Mouse (Mus musculus) ovary, postnatal 36 days (tissue): ENCODE measurements around the gene Kmt5c.

ENCODE experiments used
- DNase-seq: peaks from one replicate; pipeline ENCODE4 v3.0.0; 2022; ENCODE audit warnings: low spot score, mixed read lengths

The Kmt5c gene

DNA sequence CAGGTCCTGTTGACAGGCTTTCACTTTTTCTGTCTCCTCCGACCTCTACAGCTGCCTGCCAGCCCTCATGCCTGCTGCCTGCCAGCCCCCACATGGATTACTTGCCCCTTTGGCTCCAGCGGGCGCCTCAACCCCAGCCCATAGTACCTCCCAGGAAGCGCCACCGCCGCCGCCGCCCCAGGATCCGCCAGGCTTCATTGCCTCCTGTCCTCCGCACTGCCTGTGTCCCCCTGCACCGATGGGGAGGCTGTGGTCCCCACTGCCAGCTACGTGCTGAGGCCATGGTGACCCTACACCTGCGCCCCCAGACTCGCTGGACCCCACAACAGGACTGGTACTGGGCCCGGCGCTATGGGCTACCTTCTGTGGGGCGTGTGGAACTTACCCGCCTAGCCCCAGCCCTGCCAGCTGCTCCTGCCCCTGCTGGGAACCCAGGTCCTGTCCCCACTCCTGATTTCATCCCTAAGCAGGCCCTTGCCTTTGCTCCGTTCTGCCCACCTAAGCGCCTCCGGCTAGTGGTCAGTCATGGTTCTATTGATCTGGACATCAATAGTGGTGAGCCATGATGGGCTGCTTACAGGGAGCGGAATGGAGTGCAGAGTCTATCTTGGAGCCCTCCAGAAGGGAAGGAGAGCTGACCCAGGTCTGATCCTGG, 6.5 kb downstream of the Kmt5c start:
- DNase-seq = no peak

DNA sequence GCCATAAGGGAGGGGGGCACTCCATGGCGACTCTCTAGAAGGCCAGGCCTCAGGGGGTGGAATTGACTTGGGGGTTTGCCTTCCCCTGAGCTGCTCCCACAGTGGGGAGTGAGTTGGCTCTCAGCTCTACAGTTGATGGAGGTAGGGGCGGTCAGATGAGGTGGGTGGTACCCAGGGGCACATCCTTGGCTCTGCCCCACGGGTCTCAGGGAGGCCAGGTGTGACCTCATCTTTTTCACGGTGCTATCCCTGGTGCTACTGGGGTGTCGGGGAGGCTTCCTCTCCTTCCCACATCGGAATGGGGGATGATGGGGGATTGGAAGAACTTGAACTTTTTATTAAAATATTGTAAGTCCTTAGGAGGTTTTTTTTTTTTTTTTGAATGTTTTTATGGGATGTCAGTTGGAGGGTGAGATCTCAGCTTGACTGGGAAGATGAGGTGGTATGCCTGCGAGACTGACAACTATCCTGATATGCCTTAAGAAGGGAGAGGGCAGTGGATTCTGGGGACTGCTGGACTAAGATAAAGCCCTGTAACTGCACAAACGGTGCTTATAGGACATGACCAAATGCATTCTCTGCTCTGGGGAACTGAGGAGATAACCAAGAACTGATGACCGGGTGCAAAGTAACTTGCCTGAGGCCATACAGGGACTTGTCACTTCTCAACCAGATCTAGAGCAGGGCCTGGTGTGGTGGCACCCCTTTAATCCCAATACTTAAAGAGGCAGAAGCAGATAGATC, 7.4 kb downstream of the Kmt5c start:
- DNase-seq = no peak

DNA sequence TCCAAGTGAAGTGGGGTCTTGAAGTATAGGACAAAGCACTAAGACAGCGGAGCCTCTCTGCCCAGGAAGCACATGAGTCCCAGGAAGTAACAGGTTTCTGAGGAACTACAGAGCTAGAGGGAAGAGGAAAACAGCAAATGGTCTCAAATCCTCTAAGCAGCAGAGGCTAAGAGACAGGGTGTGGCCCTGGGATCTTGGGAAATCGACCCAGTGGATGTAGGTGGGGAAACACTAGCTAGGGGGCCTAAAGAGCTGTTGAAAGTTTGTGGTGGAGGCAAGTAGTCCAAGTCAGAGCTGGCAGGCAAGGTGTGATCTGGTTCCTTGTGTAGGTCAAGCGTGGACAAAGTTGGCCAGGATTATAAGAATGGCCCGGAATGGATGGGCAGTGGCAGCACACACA, 8.4 kb downstream of the Kmt5c start:
- DNase-seq = no peak

- DNase-seq = no peak
Observed at GRCm38 (mm10) chr7:4749169-4749568, 9.3 kb downstream of the Kmt5c start.

GRCm38 (mm10) chr7:4751971-4752820, 12.3 kb downstream of the Kmt5c start:
- DNase-seq = peak; percentile 47

DNA sequence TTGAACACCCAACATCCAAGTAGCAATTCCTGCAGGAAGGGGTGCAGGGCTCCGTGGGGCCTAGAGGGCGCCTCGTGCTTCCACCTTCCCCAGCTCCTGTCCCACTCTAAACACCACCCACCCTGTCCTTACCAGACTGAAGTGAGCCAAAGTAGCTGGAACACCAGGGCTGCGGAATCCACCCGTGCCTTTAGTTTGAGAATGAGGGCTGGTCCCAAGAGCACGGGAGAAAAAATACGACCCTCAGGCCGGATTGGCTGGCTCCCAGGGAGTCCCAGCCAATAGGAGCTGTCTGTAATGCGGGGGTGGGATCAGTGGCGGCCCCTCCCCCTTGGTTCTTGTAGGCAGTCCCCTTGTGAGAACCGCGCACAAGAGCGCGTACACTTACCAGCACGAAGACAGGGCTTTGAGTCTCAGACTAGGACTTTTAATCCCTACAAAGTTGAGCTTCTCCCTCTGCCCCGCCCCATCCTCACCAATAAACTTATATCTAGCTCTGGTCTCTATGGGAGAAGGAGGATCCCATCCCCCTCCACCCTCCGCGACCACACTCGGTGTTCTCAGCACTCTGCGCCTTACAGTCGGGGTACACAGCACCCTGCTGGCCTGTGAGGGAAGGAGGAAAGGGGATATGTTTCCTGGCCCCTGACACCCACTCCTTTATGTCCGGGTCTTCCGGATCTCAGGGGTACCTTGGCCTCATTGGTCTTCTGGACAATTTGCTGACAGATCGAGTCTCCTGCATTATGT, 13.1 kb downstream of the Kmt5c start, which contains the start of gene Cox6b2:
Gene Cox6b2 (minus strand): TSS at position 274 of the 750 bp plus-strand sequence.
- peak; percentile 79 for DNase-seq

DNA sequence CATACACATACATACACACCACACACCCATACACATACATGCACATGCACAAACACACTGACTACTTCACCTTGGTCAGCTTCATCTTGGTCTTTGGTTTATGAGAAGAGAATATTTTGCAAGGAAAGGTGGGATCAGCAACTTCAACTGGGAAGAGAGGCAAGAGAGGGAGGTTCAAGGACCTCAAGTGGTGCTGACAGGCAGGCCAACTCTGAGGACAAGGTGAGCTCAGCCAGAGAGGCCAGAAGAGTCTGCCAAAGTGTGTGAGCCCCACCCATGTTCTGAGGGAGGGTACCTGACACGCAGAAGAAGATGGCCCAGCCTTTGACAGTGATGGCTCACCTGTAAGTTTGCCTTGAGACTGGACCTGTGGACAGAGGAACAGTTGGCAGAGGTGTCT, 19.8 kb downstream of the Kmt5c start:
- no peak for DNase-seq

- DNase-seq = no peak
Observed at GRCm38 (mm10) chr7:4764946-4765710, 25.2 kb downstream of the Kmt5c start.

DNA sequence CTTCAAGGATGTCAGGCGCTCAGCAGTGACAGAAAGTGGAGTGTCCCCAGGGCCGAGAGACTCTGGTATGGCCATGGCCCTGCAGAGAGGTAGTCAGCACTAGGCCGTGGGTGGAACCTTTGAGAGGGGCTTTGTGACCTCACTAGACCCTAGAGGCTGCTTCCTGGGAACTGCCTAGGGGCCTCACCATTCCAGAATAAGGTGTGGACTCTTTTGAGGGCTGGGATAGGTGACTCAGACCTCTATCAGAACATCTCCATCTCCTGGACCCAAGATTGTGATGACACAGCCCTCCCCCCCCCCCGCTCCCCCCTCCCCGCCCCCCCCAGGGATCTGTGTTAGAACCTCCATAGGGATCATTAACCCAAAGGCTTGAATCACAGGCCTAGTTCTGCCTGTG, 31.3 kb downstream of the Kmt5c start, which contains the start of gene Fam71e2:
Gene Fam71e2 (minus strand): TSS at position 101 of the 400 bp plus-strand sequence.
- no peak for DNase-seq

DNA sequence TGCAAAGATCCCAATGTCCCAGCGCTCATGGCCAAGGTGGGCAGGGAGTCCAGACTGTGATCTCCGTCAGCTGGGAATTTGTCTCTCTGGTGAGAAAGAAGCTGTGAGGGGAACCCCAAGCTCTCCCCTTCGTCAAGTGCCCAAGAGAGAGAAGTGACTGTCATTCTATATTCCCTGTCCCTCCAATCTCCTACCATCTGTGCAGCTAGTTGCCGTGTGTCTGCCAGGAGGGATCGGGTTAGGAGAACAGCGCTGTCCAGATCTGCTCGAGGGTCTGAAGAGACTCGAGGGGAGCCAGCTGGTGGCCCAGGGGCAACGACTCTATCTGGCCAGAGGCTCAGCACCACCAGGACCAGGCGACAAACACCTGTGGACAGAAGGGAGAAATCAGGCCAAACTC, 36.2 kb downstream of the Kmt5c start:
- DNase-seq = no peak

DNA sequence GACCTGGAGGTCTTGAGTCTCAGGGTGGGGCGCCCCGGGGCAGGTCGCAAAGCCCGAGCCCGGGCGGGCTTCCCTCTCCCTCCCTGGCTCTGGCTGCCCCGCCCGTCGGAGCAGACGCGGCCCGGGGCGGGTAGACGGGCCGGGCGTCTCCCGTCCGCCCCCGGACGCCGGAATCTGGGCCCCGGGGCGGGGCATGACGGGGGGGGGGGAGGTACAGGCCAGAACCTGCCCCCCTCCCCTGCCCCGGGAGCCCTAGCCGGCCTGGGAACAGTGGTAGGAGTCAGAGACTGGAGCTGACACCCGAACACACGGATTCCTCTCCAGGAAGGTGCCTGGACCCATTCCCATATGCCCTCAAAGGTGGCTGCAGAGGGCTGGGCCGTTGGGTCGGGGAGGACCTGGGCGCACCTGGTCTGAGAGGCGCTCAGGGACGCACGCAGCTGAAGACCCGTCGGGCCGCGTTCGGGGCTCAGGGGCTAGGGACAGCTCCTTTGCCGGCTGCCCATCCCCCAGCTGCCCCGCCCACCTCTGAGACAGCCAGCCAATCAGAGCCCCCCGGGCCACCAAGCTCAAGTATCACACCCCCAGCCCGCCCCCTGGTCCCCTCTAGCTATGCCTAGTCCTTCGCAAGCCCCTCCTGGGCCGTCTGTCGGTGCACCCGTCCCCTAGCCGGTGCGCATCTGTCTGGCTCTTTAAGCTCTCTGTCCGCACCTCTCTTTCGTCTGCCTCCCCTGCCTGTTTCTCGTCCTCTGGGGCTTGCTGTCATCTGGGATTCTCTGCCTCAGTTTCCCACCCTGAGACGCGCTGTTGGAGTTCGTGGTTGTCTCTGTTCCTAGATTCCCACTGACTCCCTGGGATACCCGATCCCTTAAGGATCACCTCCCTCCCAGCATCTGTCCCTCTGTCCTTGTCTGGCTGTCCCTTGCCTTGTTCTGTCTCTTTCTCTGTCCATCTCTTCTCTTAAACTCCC, 37.2 kb downstream of the Kmt5c start:
- peak; percentile 59 for DNase-seq

DNA sequence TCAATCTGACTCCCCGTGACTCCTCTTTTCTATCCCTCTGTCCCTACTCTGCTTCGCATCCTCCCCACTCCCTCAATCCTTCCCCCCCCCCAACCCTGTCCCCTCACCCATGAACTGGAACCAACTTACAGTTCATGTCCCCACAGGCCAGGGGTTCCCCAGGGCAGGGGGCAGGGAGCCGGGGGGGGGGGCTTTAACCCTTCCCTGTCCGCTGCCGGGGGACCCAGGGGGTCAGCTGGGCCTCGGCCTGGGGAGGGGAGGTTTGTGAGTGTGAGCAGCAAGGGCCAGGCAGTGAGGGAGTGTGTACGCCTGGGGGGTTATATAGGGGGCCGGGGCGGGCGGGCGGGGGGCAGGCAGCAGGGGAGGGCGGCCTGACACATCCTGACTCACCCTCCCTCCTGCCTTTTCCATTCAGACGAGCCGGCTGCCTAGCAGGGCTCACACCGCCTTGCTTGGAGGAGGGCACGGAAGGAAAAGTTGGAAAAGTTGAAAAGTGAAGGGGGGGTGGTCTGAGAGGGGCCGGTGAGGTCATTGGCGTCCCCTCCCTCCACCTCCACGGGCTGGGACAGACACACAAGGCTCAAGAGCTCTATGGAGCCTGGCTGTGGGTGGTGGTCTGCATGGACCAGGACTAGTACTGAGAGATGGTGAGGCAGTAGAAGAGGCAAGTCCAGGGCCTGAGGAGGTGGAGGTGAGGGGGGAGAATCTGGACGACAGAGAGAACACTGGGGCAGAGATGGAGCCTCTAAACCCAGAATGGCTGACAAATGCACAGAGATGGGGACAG, 38.1 kb downstream of the Kmt5c start:
- DNase-seq = no peak

DNA sequence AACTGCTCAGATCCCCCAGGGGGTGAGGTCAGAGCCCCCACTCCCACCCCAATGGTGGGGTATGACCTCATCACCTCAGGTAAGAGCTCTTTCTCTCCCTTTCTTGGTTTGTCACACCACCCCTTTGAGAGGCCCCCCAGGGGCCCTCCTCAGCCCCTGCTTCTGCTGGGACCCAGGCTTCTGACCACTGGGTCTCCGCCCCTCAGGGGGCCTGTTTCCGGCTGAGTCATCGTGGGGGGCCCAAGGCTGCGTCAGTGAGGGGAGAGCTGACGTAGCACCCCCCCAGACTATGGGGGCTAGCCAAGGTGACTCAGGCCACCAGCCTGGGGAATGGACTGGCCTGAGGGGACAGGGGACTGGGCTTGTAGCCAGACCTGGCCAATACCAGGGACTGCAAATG, 40.0 kb downstream of the Kmt5c start:
- DNase-seq = no peak

DNA sequence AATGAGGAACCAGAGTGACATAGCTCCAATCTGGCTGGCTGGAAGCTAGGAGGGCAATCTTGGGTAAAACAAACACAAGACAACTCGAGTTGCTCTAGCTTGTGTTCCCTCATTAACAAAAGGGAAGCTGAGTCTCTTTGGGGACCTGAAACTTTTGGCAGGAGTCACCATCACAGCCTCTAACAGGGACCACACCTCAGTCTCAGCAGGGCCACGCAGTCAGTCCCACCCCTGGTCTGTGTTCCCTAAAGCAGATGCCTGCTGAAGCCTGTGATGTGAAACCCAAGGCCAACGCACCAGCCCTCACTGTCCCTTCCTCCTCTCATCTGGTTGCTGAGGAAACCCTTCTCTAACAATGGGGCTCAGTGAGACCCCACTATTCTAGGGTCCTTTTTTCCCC, 42.2 kb downstream of the Kmt5c start:
- no peak for DNase-seq

DNA sequence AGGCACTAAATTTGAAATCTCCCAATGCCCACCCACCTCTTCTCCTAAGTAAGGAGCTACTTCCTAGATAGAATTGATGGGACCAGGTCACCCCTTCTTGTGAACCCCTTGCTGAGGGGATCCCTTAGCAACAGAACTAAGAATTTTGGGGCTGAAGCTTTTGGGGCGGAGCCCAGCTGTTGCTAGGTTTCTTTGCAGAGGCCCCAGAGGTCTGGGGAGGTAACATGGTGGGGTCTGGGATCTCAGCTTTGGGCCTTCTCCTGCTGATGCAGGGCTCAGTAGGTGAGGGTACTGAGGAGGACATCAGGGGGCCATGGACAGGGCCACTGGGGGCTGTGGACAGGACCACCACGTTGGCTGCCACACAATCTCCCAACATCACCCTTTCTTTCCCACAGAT, 42.8 kb downstream of the Kmt5c start, which contains the start of the genes Il11 and Tmem190:
Gene Il11 (minus strand): TSS at position 101 of the 400 bp plus-strand sequence.
Gene Tmem190 (plus strand): TSS at position 179 of the 400 bp plus-strand sequence.
- no peak for DNase-seq

- DNase-seq = no peak
Observed at GRCm38 (mm10) chr7:4783667-4784268, 43.9 kb downstream of the Kmt5c start.

- peak; percentile 76 for DNase-seq
Observed at GRCm38 (mm10) chr7:4788499-4789435, 48.9 kb downstream of the Kmt5c start.
